Mouse (Mus musculus) fibroblast of lung, adult 2 months (primary cell): ENCODE measurements around the gene Ccdc154.
A peak's percentile ranks its signal among the peaks of the same experiment; 100 is the strongest.

Source experiments
- DNase-seq: peaks from one replicate; pipeline ENCODE4 v3.0.0-alpha.2; 2011; ENCODE audit warnings: low read depth

Gene Ccdc154

GRCm38 (mm10) chr17:25184129-25184691, 21.9 kb downstream of the Ccdc154 start, which contains the start of gene BC003965:
BC003965 (plus strand) TSS chr17:25184554.
- DNase-seq, result peak; percentile 93

DNA sequence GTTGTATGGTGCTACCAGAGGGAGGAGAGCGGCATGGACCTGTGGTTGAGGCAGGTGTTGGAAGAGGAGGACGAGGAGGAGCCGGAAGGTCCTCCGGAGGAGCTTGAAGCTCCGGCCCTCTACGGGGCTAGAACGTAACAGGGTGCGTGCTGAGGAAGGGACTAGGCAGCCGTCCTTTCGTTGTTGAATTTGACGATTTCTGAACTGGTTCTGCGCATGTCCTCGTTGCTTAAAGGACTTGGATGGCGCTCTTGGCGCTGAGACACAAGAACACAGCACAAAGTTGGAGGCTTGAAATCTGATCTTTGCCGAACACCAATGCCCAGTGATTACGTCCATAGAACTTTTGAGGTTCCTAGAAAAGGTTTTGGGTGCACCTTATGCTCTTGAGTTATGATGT, 22.7 kb downstream of the Ccdc154 start:
- no peak for DNase-seq

DNA sequence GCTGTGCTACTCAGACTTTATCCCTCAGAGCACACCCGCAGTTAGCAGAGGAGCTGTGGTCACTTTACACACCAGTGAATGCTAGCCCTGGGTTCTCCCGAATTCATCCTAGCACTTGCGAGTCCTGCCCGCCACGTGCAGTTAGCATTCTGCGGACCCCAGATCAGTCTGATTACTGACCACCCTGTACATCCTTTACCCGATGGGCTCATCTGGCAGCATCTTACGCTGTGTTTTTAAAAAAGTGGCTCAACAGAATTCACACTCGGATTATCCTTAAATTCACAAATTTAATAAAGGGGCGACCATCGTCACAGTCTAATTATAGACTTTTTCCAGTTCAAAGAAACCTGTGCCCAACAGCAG, 25.5 kb downstream of the Ccdc154 start:
- no peak for DNase-seq

DNA sequence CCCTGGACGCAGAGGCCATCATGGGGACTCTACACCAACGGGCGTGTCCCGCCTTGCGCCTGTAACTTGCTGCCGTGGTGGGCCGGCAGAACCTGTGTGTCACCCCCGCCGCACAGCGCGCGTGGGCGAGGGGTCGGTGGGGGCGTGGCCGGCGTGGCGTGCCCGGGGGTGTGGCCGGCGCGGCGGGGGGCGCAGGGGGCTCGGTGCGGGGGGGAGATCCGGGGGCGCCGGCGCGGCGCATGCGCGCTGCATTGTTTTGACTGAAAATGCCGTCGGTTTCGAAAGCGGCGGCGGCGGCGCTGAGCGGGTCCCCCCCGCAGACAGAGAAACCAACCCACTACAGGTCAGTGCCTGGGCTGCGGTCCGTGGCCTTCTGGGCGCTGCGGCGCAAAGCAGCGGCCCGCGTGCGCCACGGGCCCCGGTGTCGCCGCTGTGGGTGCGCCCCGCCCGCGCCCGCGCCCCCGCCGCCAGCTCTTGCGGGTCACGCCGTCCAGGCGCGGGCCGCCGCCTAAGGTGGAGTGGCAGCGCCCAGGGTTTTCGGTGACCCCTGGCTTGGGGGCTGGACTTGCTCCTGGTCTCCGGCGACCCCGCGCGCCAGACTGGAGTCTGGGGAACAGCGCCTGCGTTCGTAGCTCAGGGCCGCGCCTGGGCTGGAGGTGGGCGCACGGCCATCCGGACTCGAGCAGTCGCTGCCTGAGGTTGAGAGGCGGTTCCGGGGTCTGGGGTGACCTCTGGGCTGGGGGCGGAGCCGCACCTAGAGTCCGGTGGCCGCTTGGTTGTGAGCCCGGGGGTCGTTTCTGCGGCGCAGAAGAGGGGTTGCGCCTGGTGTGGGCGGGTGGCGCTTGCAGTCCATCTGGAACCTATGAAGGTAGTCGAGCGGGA, 26.1 kb downstream of the Ccdc154 start, which contains the start of gene Unkl:
Unkl (plus strand) TSS at position 248 of the 882 bp plus-strand sequence.
- no peak for DNase-seq

DNA sequence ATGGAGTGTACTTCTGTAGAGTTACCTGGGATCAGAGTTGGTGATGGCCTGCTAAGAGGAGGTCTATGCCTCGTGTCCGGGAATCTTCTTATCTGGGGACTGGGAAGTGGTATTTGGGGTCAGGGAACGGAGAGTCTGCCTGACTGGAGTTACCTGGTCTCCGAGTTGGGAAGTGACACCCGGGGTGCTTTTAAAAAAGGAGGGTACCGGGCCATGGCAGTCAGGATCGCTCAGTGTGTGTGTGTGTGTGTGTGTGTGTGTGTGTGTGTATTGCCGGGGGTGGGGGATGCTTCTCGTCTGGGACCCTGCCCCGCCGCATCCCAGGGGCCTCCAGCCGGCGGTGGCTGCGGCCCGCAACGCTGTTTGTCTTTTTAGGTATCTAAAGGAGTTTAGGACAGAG, 26.8 kb downstream of the Ccdc154 start:
- no peak for DNase-seq

- no peak for DNase-seq
These were observed 40.1 kb downstream of the Ccdc154 start for GRCm38 (mm10) chr17:25202401-25202800.

DNA sequence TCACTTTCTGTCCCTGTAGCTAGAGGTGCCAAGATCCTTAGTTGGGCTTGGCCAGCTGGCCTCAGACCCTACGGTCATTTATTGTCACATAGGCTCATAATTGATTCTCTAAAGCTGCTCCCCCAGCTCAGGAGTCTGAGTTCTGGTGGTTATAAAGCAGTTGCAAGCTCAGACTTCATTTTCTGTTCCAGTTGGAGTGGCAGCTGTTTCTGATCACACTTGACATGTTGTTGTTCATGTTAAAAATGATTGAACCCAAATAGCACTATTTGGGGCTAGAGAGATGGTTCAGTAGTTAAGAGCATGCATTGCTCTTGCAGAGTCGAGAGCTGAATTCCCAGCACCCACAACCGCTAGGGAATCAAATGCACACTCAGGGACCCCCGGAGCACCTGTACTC, 47.7 kb downstream of the Ccdc154 start:
- no peak for DNase-seq

- no peak for DNase-seq
These were observed 48.6 kb downstream of the Ccdc154 start for GRCm38 (mm10) chr17:25210680-25211466.

- no peak for DNase-seq
These were observed 49.4 kb downstream of the Ccdc154 start for GRCm38 (mm10) chr17:25211705-25212104.

DNA sequence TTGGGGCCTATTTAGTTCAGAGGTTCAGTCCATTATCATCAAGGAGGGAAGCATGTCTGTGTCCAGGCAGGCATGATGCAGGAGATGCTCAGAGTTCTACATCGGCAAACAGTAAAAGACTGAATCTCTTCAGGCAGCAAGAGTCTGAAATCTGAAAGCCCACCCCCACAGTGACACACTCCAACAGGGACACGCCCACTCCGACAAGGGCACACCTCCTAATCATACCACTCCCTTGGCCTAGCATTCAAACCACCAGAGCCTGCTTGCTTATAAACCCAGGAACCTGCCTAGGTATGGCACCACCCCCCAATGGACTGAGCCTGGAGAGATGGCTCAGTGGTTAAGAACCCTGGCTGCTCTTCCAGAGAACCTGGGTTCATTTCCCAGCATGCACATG, 53.2 kb downstream of the Ccdc154 start:
- no peak for DNase-seq

DNA sequence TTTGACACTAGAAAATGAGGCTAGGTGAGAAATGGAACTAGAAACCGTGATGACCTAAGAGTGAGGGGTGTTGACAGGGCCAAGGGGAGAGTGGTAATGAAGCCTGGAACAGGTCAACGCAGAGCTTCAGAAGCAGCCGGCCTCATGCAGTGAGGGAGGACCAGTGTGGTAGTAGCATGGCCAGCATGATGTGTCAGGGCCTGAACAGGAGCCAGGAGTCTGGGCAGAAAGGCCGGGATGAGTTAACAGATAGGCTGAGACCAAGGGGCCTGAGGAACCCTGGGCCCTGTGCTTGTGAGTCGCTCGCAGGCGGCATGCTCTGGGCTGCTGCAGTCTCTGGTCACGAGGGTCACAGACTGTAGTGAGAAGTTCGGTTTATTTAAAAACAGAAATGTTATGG, 56.7 kb downstream of the Ccdc154 start:
- DNase-seq, result no peak

GRCm38 (mm10) chr17:25219492-25220295, 57.4 kb downstream of the Ccdc154 start:
- no peak for DNase-seq

DNA sequence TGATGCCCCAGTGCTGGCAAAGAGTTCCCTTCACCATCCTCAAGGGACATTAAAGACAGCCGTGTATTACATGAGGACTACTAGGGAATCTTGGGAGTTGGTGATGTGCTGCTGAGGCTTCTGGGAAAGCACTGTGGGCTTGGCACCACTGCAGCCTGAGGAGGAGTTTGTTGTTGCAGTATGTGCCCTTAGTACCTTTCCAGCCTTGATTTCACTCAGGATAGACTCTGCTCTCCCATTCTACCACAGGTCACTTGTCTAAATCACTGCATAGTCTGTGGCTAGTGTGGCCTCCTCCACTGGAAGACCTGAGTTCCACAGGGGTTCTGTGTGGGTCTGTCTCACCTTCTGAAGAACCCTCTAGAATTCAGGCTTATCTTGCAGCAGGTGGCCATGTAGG, 58.5 kb downstream of the Ccdc154 start:
- no peak for DNase-seq
